Mouse (Mus musculus) intestine, postnatal 0 days (tissue): ENCODE results near the gene Six5. TPM values are rescaled to one million over a fixed set of nuclear protein-coding genes. Genes with fewer than 3 reads are reported as not detected.

Experiments
- ATAC-seq: fragments of 200-750 bp; cut with Nextera tagmentation; 2 replicates; pipeline ENCODE4 v1.8.0; 2017; ENCODE audit warnings: mild to moderate bottlenecking, moderate TSS enrichment, moderate library complexity
- H3K27ac ChIP-seq: fragments of 300-500 bp; sonication (generic); 2 replicates; pipeline ENCODE4 v1.5.1; 2014; ENCODE audit warnings: mild to moderate bottlenecking, low read depth, low read length, moderate library complexity
- H3K27me3 ChIP-seq: fragments of 300-500 bp; sonication (generic); replicated peaks from 2 replicates; pipeline ENCODE4 v1.6.1; 2014; ENCODE audit warnings: low read length, mixed read lengths; ENCODE audit not compliant: control insufficient read depth, insufficient read depth
- H3K36me3 ChIP-seq: fragments of 300-500 bp; sonication (generic); 2 replicates; pipeline ENCODE4 v1.6.1; 2014; ENCODE audit warnings: mild to moderate bottlenecking, moderate library complexity; ENCODE audit not compliant: control insufficient read depth, insufficient read depth
- H3K4me1 ChIP-seq: fragments of 300-500 bp; sonication (generic); replicated peaks from 2 replicates; pipeline ENCODE4 v1.6.1; 2014; ENCODE audit warnings: antibody characterized with exemption, low read length, mixed read lengths; ENCODE audit not compliant: control insufficient read depth, insufficient read depth
- H3K4me2 ChIP-seq: fragments of 300-500 bp; sonication (generic); replicated peaks from 2 replicates; pipeline ENCODE4 v1.6.1; 2014; ENCODE audit warnings: low read depth, mild to moderate bottlenecking, moderate library complexity
- H3K4me3 ChIP-seq: fragments of 300-500 bp; sonication (generic); 2 replicates; pipeline ENCODE4 v1.5.1; 2014; ENCODE audit warnings: low read depth, low read length
- H3K9ac ChIP-seq: fragments of 300-500 bp; sonication (generic); 2 replicates; pipeline ENCODE4 v1.6.1; 2014; ENCODE audit warnings: mild to moderate bottlenecking, low read depth, low read length
- H3K9me3 ChIP-seq: fragments of 300-500 bp; sonication (generic); 2 replicates; pipeline ENCODE4 v1.6.1; 2016; ENCODE audit warnings: mixed run types; ENCODE audit not compliant: control insufficient read depth
- CTCF ChIP-seq: sonication (generic); IDR thresholded peaks from 2 replicates; pipeline ENCODE4 v1.5.1; 2016; ENCODE audit warnings: low read depth, mild to moderate bottlenecking, control low read depth, antibody characterized with exemption, moderate library complexity
- whole genome bisulfite sequencing: fragments of 180-500 bp; shearing (Covaris S2); extraction: QIAGEN DNeasy Blood & Tissue Kit; methylation state at CpG from one replicate; pipeline ENCODE4 v1.1.7; 2014; 5-methylcytosine and 5-hydroxymethylcytosine counted together
- polyA plus RNA-seq: library from polyadenylated mRNA; unstranded; fragments of >200 nt; fragmentation: Nextera tagmentation; extraction: Ambion mirVana; gene quantifications from 2 replicates; pipeline ENCODE4 v1.2.1, GENCODE M21; 2015

The Six5 gene
- polyA plus RNA-seq, 1 experiment from 2014 or later = 5.1 TPM

DNA sequence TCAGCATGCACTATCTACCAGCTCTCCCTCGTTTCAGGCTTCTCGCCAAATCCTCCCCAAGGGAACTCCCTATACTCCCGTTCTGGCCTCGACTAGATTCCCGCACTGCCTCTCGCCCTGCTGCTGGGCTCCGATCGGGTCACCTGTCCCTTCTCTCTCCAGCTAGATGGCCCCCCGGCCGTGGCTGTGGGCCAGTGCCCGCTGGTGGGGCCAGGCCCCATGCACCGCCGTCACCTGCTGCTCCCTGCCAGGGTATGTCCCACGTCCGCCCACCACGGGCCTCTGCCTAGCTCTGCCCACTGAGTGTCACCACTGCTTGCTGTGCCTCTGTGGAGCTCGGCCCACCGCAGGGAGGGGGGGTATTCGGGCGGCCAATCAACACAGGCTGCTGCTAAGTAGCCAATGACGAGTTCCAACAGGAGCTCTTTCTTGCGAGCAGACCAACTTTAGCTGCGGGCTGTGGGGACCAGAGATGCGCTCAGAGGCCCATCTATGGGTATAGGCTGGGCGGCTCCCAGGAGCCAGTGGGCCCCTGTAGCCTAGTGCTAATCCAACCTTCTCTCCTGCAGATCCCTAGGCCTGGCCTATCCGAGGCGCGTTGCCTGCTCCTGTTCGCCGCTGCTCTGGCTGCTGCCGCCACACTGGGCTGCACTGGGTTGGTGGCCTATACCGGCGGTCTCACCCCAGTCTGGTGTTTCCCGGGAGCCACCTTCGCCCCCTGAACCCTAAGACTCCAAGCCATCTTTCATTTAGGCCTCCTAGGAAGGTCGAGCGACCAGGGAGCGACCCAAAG lies 1.8 kb upstream of the Six5 start:
- Histone ChIP-seq H3K9me3 (no peaks in the 10 kb centered on the region), H3K9ac (no peak overlapping the region), H3K27ac (no peak overlapping the region; the same call in 1 of the 2 replicates), H3K4me2 (peak overlapping the region; percentile 95), H3K4me1 (peaks cover 6% of the 10 kb centered on the region), H3K4me3 (peak overlapping the region; percentile 63), H3K36me3 (peaks cover 7% of the 10 kb centered on the region; the same call in 1 of the 2 replicates), H3K27me3 (no peaks in the 10 kb centered on the region)
- 18% methylated on average over 38 of the region's 38 CpGs for WGBS
- no peak for TF ChIP-seq CTCF
- no peak for ATAC-seq

GRCm38 (mm10) chr7:19093174-19093521 lies 1.2 kb upstream of the Six5 start:
- under 1% methylated on average over 13 of the region's 15 CpGs for WGBS

GRCm38 (mm10) chr7:19093537-19094385 lies 633 bp upstream of the Six5 start:
- peak overlapping the region; percentile 81 for H3K9ac ChIP-seq
- H3K4me1 ChIP-seq = peaks cover 6% of the 10 kb centered on the region
- WGBS = under 1% methylated on average over 45 of the region's 45 CpGs
- no peak for TF ChIP-seq CTCF
- no peaks in the 10 kb centered on the region for H3K27me3 ChIP-seq
- no peaks in the 10 kb centered on the region for H3K9me3 ChIP-seq
- H3K36me3 ChIP-seq = peaks cover 7% of the 10 kb centered on the region; the same call in 1 of the 2 replicates
- H3K4me3 ChIP-seq = peak overlapping the region; percentile 63
- peak; percentile 78 for ATAC-seq
- peak overlapping the region; percentile 95 for H3K4me2 ChIP-seq
- peak overlapping the region; percentile 93 for H3K27ac ChIP-seq

More at GRCm38 (mm10) chr7:19093174-19093521, 1.2 kb upstream of the Six5 start:
- Histone ChIP-seq H3K9ac (no peak overlapping the region), H3K4me1 (peaks cover 6% of the 10 kb centered on the region), H3K27me3 (no peaks in the 10 kb centered on the region), H3K27ac (no peak overlapping the region), H3K4me2 (peak overlapping the region; percentile 95), H3K4me3 (peak overlapping the region; percentile 63), H3K9me3 (no peaks in the 10 kb centered on the region), H3K36me3 (peaks cover 7% of the 10 kb centered on the region; the same call in 1 of the 2 replicates)
- TF ChIP-seq CTCF = peak; percentile 92
- peak; percentile 52 for ATAC-seq

GRCm38 (mm10) chr7:19094826-19095750 lies 694 bp downstream of the Six5 start:
- Histone ChIP-seq H3K4me3 (peak overlapping the region; percentile 63), H3K36me3 (peaks cover 7% of the 10 kb centered on the region; the same call in 1 of the 2 replicates), H3K9ac (peak overlapping the region; percentile 81), H3K9me3 (no peaks in the 10 kb centered on the region), H3K27me3 (no peaks in the 10 kb centered on the region), H3K27ac (peak overlapping the region; percentile 93), H3K4me2 (peak overlapping the region; percentile 95), H3K4me1 (peaks cover 6% of the 10 kb centered on the region)
- TF ChIP-seq CTCF = no peak
- under 1% methylated on average over 83 of the region's 87 CpGs for WGBS
- ATAC-seq = peak; percentile 9; the same call in 1 of the 2 replicates

DNA sequence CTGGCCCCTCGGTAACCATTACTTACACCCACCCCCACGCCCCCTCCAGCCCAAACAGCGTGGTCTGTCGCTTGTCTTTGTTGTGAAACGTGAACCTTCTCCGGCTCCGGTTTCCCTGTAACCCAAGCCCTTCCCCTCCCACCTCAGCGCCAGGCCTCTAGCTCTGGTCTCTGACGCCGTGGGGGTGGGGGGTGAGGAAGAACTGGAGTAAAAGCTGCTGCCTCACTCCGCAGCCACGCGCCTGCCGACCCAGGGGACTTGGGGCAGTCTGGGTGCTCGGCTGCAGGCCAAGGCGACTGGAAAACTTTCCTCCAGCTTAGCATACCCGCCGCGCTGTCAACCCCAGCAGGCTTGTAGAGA lies 1.3 kb downstream of the Six5 start:
- H3K27me3 ChIP-seq = no peaks in the 10 kb centered on the region
- peak overlapping the region; percentile 81; the same call in 1 of the 2 replicates for H3K9ac ChIP-seq
- peak overlapping the region; percentile 63 for H3K4me3 ChIP-seq
- no peaks in the 10 kb centered on the region for H3K9me3 ChIP-seq
- no peak for TF ChIP-seq CTCF
- H3K4me1 ChIP-seq = peaks cover 6% of the 10 kb centered on the region
- peak overlapping the region; percentile 95 for H3K4me2 ChIP-seq
- no peak overlapping the region for H3K27ac ChIP-seq
- H3K36me3 ChIP-seq = peaks cover 7% of the 10 kb centered on the region; the same call in 1 of the 2 replicates
- WGBS = 3% methylated on average over 19 of the region's 19 CpGs
- ATAC-seq = no peak
